Comparison of ENCODE assay signal across 30 mouse cellular contexts in the genomic region with DNA sequence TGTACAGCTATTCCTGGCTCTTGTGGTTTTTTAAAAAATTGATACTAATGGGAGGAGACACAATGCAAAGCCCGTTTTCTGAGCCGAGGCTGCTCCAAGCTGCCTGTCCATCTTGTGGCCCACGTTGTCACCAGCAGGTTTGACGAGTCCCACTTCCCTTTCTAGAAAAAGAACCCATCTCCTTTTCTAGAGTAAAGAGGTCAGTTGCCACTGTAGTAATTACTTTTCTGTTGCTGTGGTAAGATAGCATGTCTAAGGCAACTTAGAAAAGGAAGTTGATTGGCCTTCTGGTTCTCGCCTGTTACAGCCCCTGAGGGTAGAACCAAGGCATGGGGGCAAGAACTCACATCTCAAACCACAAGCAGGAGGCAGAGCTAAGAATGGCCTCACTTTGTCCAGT. TPM values are rescaled to one million over a fixed set of nuclear protein-coding genes. Genes with fewer than 3 reads are reported as not detected.
"Had no signal": no experiment of that assay in that cellular context is flagged by ENCODE, and none has a peak within 500 bp of the region (broad histone marks: within the 10 kb centered on the region; RNA-seq: fewer than 3 reads in every experiment).

No protein-coding gene starts in this region.

- H3K27ac ChIP-seq: layer of hippocampus, adult 2 months; limb, embryonic 10.5 days; limb, embryonic 13.5 days; liver, embryonic 12.5 days; liver, embryonic 15.5 days; lung, embryonic 15.5 days; midbrain, embryonic 15.5 days; neural tube, embryonic 12.5 days; neural tube, embryonic 15.5 days had no signal

- H3K36me3 ChIP-seq: limb, embryonic 10.5 days; limb, embryonic 13.5 days; liver, embryonic 12.5 days; liver, embryonic 15.5 days; lung, embryonic 15.5 days; midbrain, embryonic 15.5 days; neural tube, embryonic 12.5 days; neural tube, embryonic 15.5 days had no signal

- DNase-seq: kidney, adult 18-20 months; kidney, adult 9 months; kidney, postnatal 14 days; layer of hippocampus, adult 9-11 months; liver; lung, adult 18-20 months; lung, postnatal 10 days; lung, postnatal 36 days; retina, postnatal 1 day; thymus, adult 2 months; thymus, postnatal 25 days had no signal

- ATAC-seq: inflammation-experienced regulatory T-cells, adult 6 months; intestine, embryonic 16.5 days; liver, embryonic 12.5 days; midbrain, embryonic 15.5 days had no signal

- H3K27me3 ChIP-seq: limb, embryonic 13.5 days; liver, embryonic 12.5 days; liver, embryonic 15.5 days; midbrain, embryonic 15.5 days; neural tube, embryonic 12.5 days; neural tube, embryonic 15.5 days had no signal

- H3K4me1 ChIP-seq: limb, embryonic 10.5 days; limb, embryonic 13.5 days; liver, embryonic 12.5 days; liver, embryonic 15.5 days; lung, embryonic 15.5 days; midbrain, embryonic 15.5 days; neural tube, embryonic 12.5 days; neural tube, embryonic 15.5 days had no signal

- H3K9me3 ChIP-seq: limb, embryonic 10.5 days; limb, embryonic 13.5 days; liver, embryonic 12.5 days; liver, embryonic 15.5 days; lung, embryonic 15.5 days; midbrain, embryonic 15.5 days; neural tube, embryonic 12.5 days; neural tube, embryonic 15.5 days had no signal

- H3K4me3 ChIP-seq: layer of hippocampus, adult 2 months; limb, embryonic 10.5 days; limb, embryonic 13.5 days; liver, embryonic 12.5 days; liver, embryonic 15.5 days; lung, embryonic 15.5 days; midbrain, embryonic 15.5 days; neural tube, embryonic 12.5 days; neural tube, embryonic 15.5 days had no signal

- H3K4me2 ChIP-seq: limb, embryonic 13.5 days; liver, embryonic 12.5 days; liver, embryonic 15.5 days; lung, embryonic 15.5 days; midbrain, embryonic 11.5 days; midbrain, embryonic 15.5 days; neural tube, embryonic 12.5 days; neural tube, embryonic 15.5 days had no signal

- H3K9ac ChIP-seq: limb, embryonic 13.5 days; liver, embryonic 12.5 days; liver, embryonic 15.5 days; lung, embryonic 15.5 days; midbrain, embryonic 15.5 days; neural tube, embryonic 12.5 days; neural tube, embryonic 15.5 days had no signal

RNA-seq across cellular contexts. Expression of gene Dmrt1, which starts 45.6 kb away (rescaled TPM):
- total RNA-seq: layer of hippocampus, adult 2 months; layer of hippocampus, postnatal 25 days; left cerebral cortex, adult 18-20 months; left cerebral cortex, postnatal 25 days; megakaryocyte-erythroid progenitor cell, adult 5-6 weeks had no signal
- polyA plus RNA-seq: inflammation-experienced regulatory T-cells, adult 6 months; intestine, embryonic 16.5 days; kidney, embryonic 16.5 days; large intestine, adult 2 months; liver, embryonic 15.5 days; lung, embryonic 15.5 days; midbrain, embryonic 11.5 days; midbrain, embryonic 15.5 days; neural tube, embryonic 15.5 days; stomach, embryonic 16.5 days; thymus, adult 2 months had no signal

RNA-seq across cellular contexts. Expression of gene Dmrt3, which starts 59.0 kb away (rescaled TPM):
- total RNA-seq: left cerebral cortex, adult 18-20 months; megakaryocyte-erythroid progenitor cell, adult 5-6 weeks had no signal
- polyA plus RNA-seq: inflammation-experienced regulatory T-cells, adult 6 months; kidney, embryonic 16.5 days; liver, embryonic 12.5 days; liver, embryonic 15.5 days had no signal
